Mouse (Mus musculus) limb, embryonic 14.5 days (tissue): ENCODE results near the gene Phldb2. TPM values are rescaled to one million over a fixed set of nuclear protein-coding genes. Genes with fewer than 3 reads are reported as not detected.
A peak's percentile ranks its signal among the peaks of the same experiment; 100 is the strongest.

Experiments used
- ATAC-seq: fragments of 200-750 bp; cut with Nextera tagmentation; 2 replicates; pipeline ENCODE4 v1.8.0; 2017; ENCODE audit warnings: low read depth, moderate number of reproducible peaks, moderate TSS enrichment; ENCODE audit not compliant: low FRiP score
- DNase-seq: peaks from one replicate; pipeline ENCODE4 v3.0.0-alpha.2; 2015; ENCODE audit warnings: low spot score
- H3K27ac ChIP-seq: fragments of 300-500 bp; sonication (generic); replicated peaks from 2 replicates; pipeline ENCODE4 v1.5.1; 2014; ENCODE audit warnings: low read depth, mild to moderate bottlenecking, low read length, moderate library complexity, mixed read lengths
- H3K27me3 ChIP-seq: fragments of 300-500 bp; sonication (generic); 2 replicates; pipeline ENCODE4 v1.6.1; 2014; ENCODE audit warnings: low read length, mixed read lengths; ENCODE audit not compliant: control insufficient read depth, insufficient read depth
- H3K36me3 ChIP-seq: fragments of 300-500 bp; sonication (generic); 2 replicates; pipeline ENCODE4 v1.6.1; 2014; ENCODE audit warnings: mild to moderate bottlenecking, low read length, moderate library complexity, mixed read lengths; ENCODE audit not compliant: control insufficient read depth, insufficient read depth
- H3K4me1 ChIP-seq: fragments of 300-500 bp; sonication (generic); 2 replicates; pipeline ENCODE4 v1.6.1; 2014; ENCODE audit warnings: antibody characterized with exemption, low read length, mixed read lengths; ENCODE audit not compliant: control insufficient read depth, insufficient read depth
- H3K4me2 ChIP-seq: fragments of 300-500 bp; sonication (generic); replicated peaks from 2 replicates; pipeline ENCODE4 v1.6.1; 2014; ENCODE audit warnings: low read depth, mild to moderate bottlenecking, low read length, moderate library complexity; ENCODE audit not compliant: severe bottlenecking
- H3K4me3 ChIP-seq: fragments of 300-500 bp; sonication (generic); replicated peaks from 2 replicates; pipeline ENCODE4 v1.5.1; 2014; ENCODE audit warnings: low read length
- H3K9ac ChIP-seq: fragments of 300-500 bp; sonication (generic); 2 replicates; pipeline ENCODE4 v1.6.1; 2014; ENCODE audit warnings: mild to moderate bottlenecking, low read depth, low read length, moderate library complexity; ENCODE audit not compliant: severe bottlenecking
- H3K9me3 ChIP-seq: fragments of 300-500 bp; sonication (generic); 2 replicates; pipeline ENCODE4 v1.6.1; 2016; ENCODE audit warnings: low read length; ENCODE audit not compliant: control insufficient read depth
- POLR2A ChIP-seq: fragments of 200-500 bp; IDR thresholded peaks from 2 replicates; pipeline ENCODE4 v1.8.0; 2012; ENCODE audit warnings: inconsistent platforms, mild to moderate bottlenecking, moderate library complexity, borderline replicate concordance; ENCODE audit not compliant: insufficient read depth, insufficient read length; ENCODE audit errors: extremely low read depth
- WGBS: fragments of 180-500 bp; shearing (Covaris S2); extraction: QIAGEN DNeasy Blood & Tissue Kit; methylation state at CpG from one replicate; pipeline ENCODE4 v1.1.7; 2014; 5-methylcytosine and 5-hydroxymethylcytosine counted together
- polyA plus RNA-seq, 2 experiments: library from polyadenylated mRNA; depleted of rRNA in 1 of 2; stranded (reverse) in 1 of 2; unstranded in 1 of 2; fragments of >200 nt; fragmentation: Nextera tagmentation in 1 of 2; extraction: Ambion mirVana in 1 of 2; gene quantifications; 2 replicates each; pipeline versions ENCODE4 v1.2.1 to v1.2.3; 2012 to 2014

The Phldb2 gene
- polyA plus RNA-seq, 2 experiments: 51.0 to 55.8 TPM

GRCm38 (mm10) chr16:45724061-45724741 is 229.2 kb downstream of the Phldb2 start, which contains the start of gene Tagln3:
Gene Tagln3 (minus strand): TSS chr16:45724608.
- no peak within 1 kb of the TSS for H3K27ac ChIP-seq

GRCm38 (mm10) chr16:45723172-45723901 is 230.1 kb downstream of the Phldb2 start:
- no peak for DNase-seq
- Histone ChIP-seq H3K9me3 (no peaks in the 10 kb centered on the region), H3K27ac (no peak overlapping the region), H3K4me1 (no peaks in the 10 kb centered on the region), H3K9ac (peak overlapping the region; percentile 64), H3K36me3 (no peaks in the 10 kb centered on the region), H3K4me3 (peak overlapping the region; percentile 51), H3K4me2 (peak overlapping the region; percentile 92), H3K27me3 (no peaks in the 10 kb centered on the region)
- ATAC-seq: no peak
- no peak for TF ChIP-seq POLR2A
- WGBS: 56% methylated on average over 6 of the region's 6 CpGs

More at GRCm38 (mm10) chr16:45724061-45724741, 229.2 kb downstream of the Phldb2 start, which contains the start of gene Tagln3:
- Histone ChIP-seq H3K36me3 (no peaks in the 10 kb centered on the region), H3K9me3 (no peaks in the 10 kb centered on the region), H3K4me3 (peak within 1 kb of the TSS; percentile 51), H3K27me3 (no peaks in the 10 kb centered on the region), H3K4me1 (no peaks in the 10 kb centered on the region), H3K4me2 (peak within 1 kb of the TSS; percentile 92), H3K9ac (peak within 1 kb of the TSS; percentile 64)
- peak; percentile 50; the same call in 1 of the 2 replicates for ATAC-seq
- DNase-seq: peak; percentile 49
- peak; percentile 49; the same call in 1 of the 2 replicates for TF ChIP-seq POLR2A
- WGBS: 1% methylated on average over 30 of the region's 30 CpGs

- Histone ChIP-seq H3K27ac (no peak overlapping the region), H3K4me2 (no peak overlapping the region), H3K4me3 (no peak overlapping the region), H3K27me3 (no peaks in the 10 kb centered on the region), H3K9me3 (no peaks in the 10 kb centered on the region), H3K36me3 (no peaks in the 10 kb centered on the region), H3K9ac (no peak overlapping the region), H3K4me1 (no peaks in the 10 kb centered on the region)
- DNase-seq (no peak), ATAC-seq (no peak)
- no peak for TF ChIP-seq POLR2A
- 80% methylated on average over 3 of the region's 3 CpGs for WGBS
Measured at GRCm38 (mm10) chr16:45722460-45722951, 230.9 kb downstream of the Phldb2 start.

GRCm38 (mm10) chr16:45720022-45720630 is 233.3 kb downstream of the Phldb2 start:
- Histone ChIP-seq H3K36me3 (no peaks in the 10 kb centered on the region), H3K4me2 (no peak overlapping the region), H3K27ac (no peak overlapping the region), H3K27me3 (no peaks in the 10 kb centered on the region), H3K4me1 (no peaks in the 10 kb centered on the region), H3K4me3 (no peak overlapping the region), H3K9me3 (no peaks in the 10 kb centered on the region), H3K9ac (no peak overlapping the region)
- ATAC-seq (no peak), DNase-seq (no peak)
- WGBS: 90% methylated on average over 10 of the region's 10 CpGs
- no peak for TF ChIP-seq POLR2A

DNA sequence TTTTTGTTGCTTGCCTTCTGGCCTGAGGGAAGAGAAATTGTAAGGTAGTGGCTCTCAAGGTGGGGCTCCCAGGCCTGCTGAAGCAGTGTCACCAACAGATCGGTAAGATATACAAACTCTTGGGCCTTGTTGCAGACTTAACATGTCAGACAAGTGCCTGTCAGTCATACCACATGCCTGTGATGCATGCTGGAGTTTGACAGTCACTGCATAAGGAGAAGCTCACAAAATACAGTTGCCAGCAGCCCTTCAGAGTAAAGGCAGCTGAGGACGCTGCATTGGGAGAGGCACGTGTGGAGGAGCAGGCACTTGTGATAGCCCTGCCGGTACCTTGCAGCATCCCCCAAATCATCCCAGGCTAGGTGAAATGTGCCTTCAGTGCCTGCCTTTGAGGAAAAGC is 235.1 kb downstream of the Phldb2 start:
- ATAC-seq: no peak
- no peak overlapping the region for H3K4me2 ChIP-seq
- no peak for DNase-seq
- no peaks in the 10 kb centered on the region for H3K4me1 ChIP-seq
- H3K27ac ChIP-seq: no peak overlapping the region
- WGBS: 94% methylated on average over 4 of the region's 4 CpGs
- H3K9me3 ChIP-seq: no peaks in the 10 kb centered on the region
- H3K36me3 ChIP-seq: no peaks in the 10 kb centered on the region
- H3K9ac ChIP-seq: no peak overlapping the region
- no peaks in the 10 kb centered on the region for H3K27me3 ChIP-seq
- no peak for TF ChIP-seq POLR2A
- no peak overlapping the region for H3K4me3 ChIP-seq
